Mouse (Mus musculus) adrenal gland, postnatal 4 days (tissue): ENCODE results near the gene Zfp185. TPM values are rescaled to one million over a fixed set of nuclear protein-coding genes. Genes with fewer than 3 reads are reported as not detected.
A peak's percentile ranks its signal among the peaks of the same experiment; 100 is the strongest.

ENCODE experiments used
- DNase-seq, 2 experiments: peaks; one replicate each; pipeline ENCODE4 v3.0.0; 2021 to 2022; ENCODE audit warnings: low spot score in 2 of 2, mixed read lengths in 2 of 2
- long read RNA-seq, 2 experiments: library from polyadenylated mRNA; stranded (forward); transcript quantifications; one replicate each; pipeline ENCODE4 v2.0.0; 2021
- total RNA-seq, 2 experiments: library from RNA; stranded (reverse); gene quantifications; 2 replicates each; pipeline ENCODE4 v1.2.3; 2021

Gene Zfp185
- total RNA-seq = 1 to 10 TPM; 5.3 to 7.2 TPM
- long read RNA-seq, experiment 1, partial matches to known transcripts = 1 of 2 reads
- long read RNA-seq, experiment 1, other reads (novel, unspliced or antisense) = 1 of 2 reads
- long read RNA-seq, experiment 2, partial matches to known transcripts = 1 of 1 reads
- long read RNA-seq, experiment 2, other reads (novel, unspliced or antisense) = 0 of 1 reads

- peak in 1 of 2 experiments; percentile 4 for DNase-seq
Measured at GRCm38 (mm10) chrX:72986841-72987519, at the start of gene Zfp185. Gene Zfp185, plus strand, starts transcription at chrX:72987339.

GRCm38 (mm10) chrX:72953464-72953863, 33.7 kb upstream of the Zfp185 start:
- no peak for DNase-seq

- DNase-seq = no peak
Measured at GRCm38 (mm10) chrX:72956486-72956885, 30.7 kb upstream of the Zfp185 start.

GRCm38 (mm10) chrX:72960431-72960830, 26.7 kb upstream of the Zfp185 start:
- no peak for DNase-seq

GRCm38 (mm10) chrX:72961511-72961910, 25.6 kb upstream of the Zfp185 start:
- DNase-seq = no peak

GRCm38 (mm10) chrX:72962743-72963142, 24.4 kb upstream of the Zfp185 start:
- DNase-seq = no peak

- no peak for DNase-seq
Measured at GRCm38 (mm10) chrX:72982831-72983230, 4.3 kb upstream of the Zfp185 start.

GRCm38 (mm10) chrX:72985607-72986006, 1.5 kb upstream of the Zfp185 start:
- DNase-seq = no peak

GRCm38 (mm10) chrX:72987520-72987905, 374 bp downstream of the Zfp185 start:
- DNase-seq = no peak

- no peak for DNase-seq
Measured at GRCm38 (mm10) chrX:72988431-72988830, 1.3 kb downstream of the Zfp185 start.

- DNase-seq = no peak
Measured at GRCm38 (mm10) chrX:72990581-72990980, 3.4 kb downstream of the Zfp185 start.

GRCm38 (mm10) chrX:72992291-72992919, 5.3 kb downstream of the Zfp185 start:
- DNase-seq = no peak

- DNase-seq = no peak
Measured at GRCm38 (mm10) chrX:72995542-72995941, 8.4 kb downstream of the Zfp185 start.

- no peak for DNase-seq
Measured at GRCm38 (mm10) chrX:73003110-73003509, 16.0 kb downstream of the Zfp185 start.

- no peak for DNase-seq
Measured at GRCm38 (mm10) chrX:73005678-73006077, 18.5 kb downstream of the Zfp185 start.

- DNase-seq = peak; percentile 58 to 85
Measured at GRCm38 (mm10) chrX:73007597-73008479, 20.7 kb downstream of the Zfp185 start.

GRCm38 (mm10) chrX:73012846-73013245, 25.7 kb downstream of the Zfp185 start:
- DNase-seq = no peak

GRCm38 (mm10) chrX:73037003-73037402, 49.9 kb downstream of the Zfp185 start, which contains the start of gene Pnma5:
Gene Pnma5, minus strand, starts transcription at chrX:73037103.
- no peak for DNase-seq

GRCm38 (mm10) chrX:73038831-73039230, 51.7 kb downstream of the Zfp185 start:
- no peak for DNase-seq

GRCm38 (mm10) chrX:73039666-73040065, 52.5 kb downstream of the Zfp185 start:
- no peak for DNase-seq

- peak; percentile 71 to 80 for DNase-seq
Measured at GRCm38 (mm10) chrX:73053860-73054563, 66.9 kb downstream of the Zfp185 start.
